In genomic region chr10:59964504-59965361, GRCm38 (mm10) we compare ENCODE assay signal across 8 mouse cellular contexts. TPM values are rescaled to one million over a fixed set of nuclear protein-coding genes. Genes with fewer than 3 reads are reported as not detected.
A peak's percentile ranks its signal among the peaks of the same experiment; 100 is the strongest.
DNase-seq lines count a peak whose midpoint lies in the region; ATAC-seq lines count a peak whose summit lies in the region.

No protein-coding gene starts in this region.

- peak; percentile 79 for ATAC-seq in lung, embryonic 15.5 days (ENCODE audit: borderline replicate concordance, extremely low read depth, low FRiP score, low TSS enrichment)
- ATAC-seq in embryonic facial prominence, embryonic 13.5 days (ENCODE audit: insufficient number of reproducible peaks, insufficient read depth, low FRiP score, low TSS enrichment, low read depth): peak; percentile 80
- ATAC-seq in midbrain, embryonic 16.5 days: 0 out of 2 replicates have a peak, but pooled peaks have one; percentile 33

- H3K9me3 ChIP-seq in lung, embryonic 15.5 days: no peaks in the 10 kb centered on the region
- H3K9me3 ChIP-seq in embryonic facial prominence, embryonic 13.5 days: no peaks in the 10 kb centered on the region
- H3K9me3 ChIP-seq in midbrain, embryonic 16.5 days (replicated peaks; ENCODE audit: control insufficient read depth, low read length, poor library complexity, severe bottlenecking): no peaks in the 10 kb centered on the region

- peak overlapping the region; percentile 48 for H3K4me2 ChIP-seq in lung, embryonic 15.5 days
- peak overlapping the region; percentile 50 for H3K4me2 ChIP-seq in embryonic facial prominence, embryonic 13.5 days
- peak overlapping the region; percentile 45 for H3K4me2 ChIP-seq in midbrain, embryonic 16.5 days (ENCODE audit: low read length)

- intact Hi-C loops in left cerebral cortex, postnatal 36 days (cut with DNase I): no loop called here

- H3K4me1 ChIP-seq in lung, embryonic 15.5 days: peaks cover 36% of the 10 kb centered on the region
- H3K4me1 ChIP-seq in embryonic facial prominence, embryonic 13.5 days: peaks cover 39% of the 10 kb centered on the region
- H3K4me1 ChIP-seq in midbrain, embryonic 16.5 days (ENCODE audit: control insufficient read depth, insufficient read depth, low read length): peaks cover 8% of the 10 kb centered on the region

- H3K27me3 ChIP-seq in lung, embryonic 15.5 days: no peaks in the 10 kb centered on the region
- H3K27me3 ChIP-seq in embryonic facial prominence, embryonic 13.5 days: no peaks in the 10 kb centered on the region
- H3K27me3 ChIP-seq in midbrain, embryonic 16.5 days (ENCODE audit: control insufficient read depth, insufficient read depth, low read depth, low read length): no peaks in the 10 kb centered on the region

- H3K4me3 ChIP-seq in lung, embryonic 15.5 days: 0 out of 2 replicates have a peak overlapping the region, but pooled peaks have one; percentile 2
- H3K4me3 ChIP-seq in embryonic facial prominence, embryonic 13.5 days: peak overlapping the region; percentile 12; the same call in 1 of the 2 replicates
- 0 out of 2 replicates have a peak overlapping the region, but pooled peaks have one; percentile 3 for H3K4me3 ChIP-seq in midbrain, embryonic 16.5 days (ENCODE audit: low read depth, low read length)

- H3K36me3 ChIP-seq in lung, embryonic 15.5 days: no peaks in the 10 kb centered on the region
- H3K36me3 ChIP-seq in embryonic facial prominence, embryonic 13.5 days: no peaks in the 10 kb centered on the region
- H3K36me3 ChIP-seq in midbrain, embryonic 16.5 days (ENCODE audit: control insufficient read depth, insufficient read depth, low read length): no peaks in the 10 kb centered on the region

- WGBS in lung, embryonic 15.5 days: 5% methylated on average over 19 of the region's 23 CpGs
- 3% methylated on average over 19 of the region's 23 CpGs for WGBS in embryonic facial prominence, embryonic 13.5 days
- WGBS in midbrain, embryonic 16.5 days: 6% methylated on average over 17 of the region's 23 CpGs

- DNase-seq in lung, postnatal 14 days: no peak
- DNase-seq in induced T-regulatory cell, adult 2 months (ENCODE audit: low read depth): peak; percentile 90
- no peak for DNase-seq in frontal cortex, adult 2 months (ENCODE audit: extremely low spot score in 1 of 2, low spot score in 1 of 2)
- no peak for DNase-seq in left cerebral cortex, postnatal 36 days (ENCODE audit: low spot score in 2 of 2)
- DNase-seq in ovary, postnatal 14 days (ENCODE audit: low spot score): no peak

- peak overlapping the region; percentile 54 for H3K27ac ChIP-seq in lung, embryonic 15.5 days
- peak overlapping the region; percentile 100 for H3K27ac ChIP-seq in embryonic facial prominence, embryonic 13.5 days
- H3K27ac ChIP-seq in midbrain, embryonic 16.5 days (ENCODE audit: low read length): peak overlapping the region; percentile 8; the same call in 1 of the 2 replicates

- no peak overlapping the region for H3K9ac ChIP-seq in lung, embryonic 15.5 days
- peak overlapping the region; percentile 60; the same call in 1 of the 2 replicates for H3K9ac ChIP-seq in embryonic facial prominence, embryonic 13.5 days
- 0 out of 2 replicates have a peak overlapping the region, but pooled peaks have one; percentile 45 for H3K9ac ChIP-seq in midbrain, embryonic 16.5 days (ENCODE audit: low read depth, low read length)

RNA-seq across cellular contexts. Expression of gene Ddit4, which starts 13.1 kb away (rescaled TPM):
- 43.2 and 49.6 TPM in 2 replicates for polyA plus RNA-seq in lung, embryonic 15.5 days (2015; fragmentation: Nextera tagmentation; extraction: Ambion mirVana)
- 86.5 and 93.1 TPM in 2 replicates for polyA plus RNA-seq in embryonic facial prominence, embryonic 13.5 days (2015; fragmentation: Nextera tagmentation; extraction: Ambion mirVana)
- 52.7 and 66.3 TPM in 2 replicates for polyA plus RNA-seq in midbrain, embryonic 16.5 days (2015; fragmentation: Nextera tagmentation; extraction: Ambion mirVana)
- 46.3 and 53.3 TPM in 2 replicates for polyA plus RNA-seq in frontal cortex, adult 2 months (2012; rRNA removed)
- total RNA-seq in left cerebral cortex, postnatal 36 days (2021): 10 to 100 TPM; 33.5 to 58.5 TPM

RNA-seq across cellular contexts. Expression of gene Ascc1, which starts 37.9 kb away (rescaled TPM):
- 42.4 and 45.2 TPM in 2 replicates for polyA plus RNA-seq in lung, embryonic 15.5 days (2015; fragmentation: Nextera tagmentation; extraction: Ambion mirVana)
- 48.3 and 50.3 TPM in 2 replicates for polyA plus RNA-seq in embryonic facial prominence, embryonic 13.5 days (2015; fragmentation: Nextera tagmentation; extraction: Ambion mirVana)
- 54.0 and 54.5 TPM in 2 replicates for polyA plus RNA-seq in midbrain, embryonic 16.5 days (2015; fragmentation: Nextera tagmentation; extraction: Ambion mirVana)
- polyA plus RNA-seq in frontal cortex, adult 2 months (2012; rRNA removed): 26.5 and 27.2 TPM in 2 replicates
- 10 to 100 TPM; 16.2 to 17.4 TPM for total RNA-seq in left cerebral cortex, postnatal 36 days (2021)

RNA-seq across cellular contexts. Expression of gene Anapc16, which starts 38.2 kb away (rescaled TPM):
- 109 and 112 TPM in 2 replicates for polyA plus RNA-seq in lung, embryonic 15.5 days (2015; fragmentation: Nextera tagmentation; extraction: Ambion mirVana)
- polyA plus RNA-seq in embryonic facial prominence, embryonic 13.5 days (2015; fragmentation: Nextera tagmentation; extraction: Ambion mirVana): 116 and 128 TPM in 2 replicates
- 98.9 and 104 TPM in 2 replicates for polyA plus RNA-seq in midbrain, embryonic 16.5 days (2015; fragmentation: Nextera tagmentation; extraction: Ambion mirVana)
- polyA plus RNA-seq in frontal cortex, adult 2 months (2012; rRNA removed): 86.0 and 101 TPM in 2 replicates
- total RNA-seq in left cerebral cortex, postnatal 36 days (2021): 10 to 100 TPM; 62.0 to 66.6 TPM

Comparison
In these comparisons a context has a peak if more than half of its experiments do, and no peak if none do; other contexts are left out.
1. H3K27ac ChIP-seq: peak in every context shown above with its lines; median percentile 100 in embryonic facial prominence, embryonic 13.5 days; 54 in lung, embryonic 15.5 days; 8 in midbrain, embryonic 16.5 days.